Mouse (Mus musculus) gastrocnemius, adult 2 months (tissue): Measurements from ENCODE around the gene Arhgap17. TPM values are rescaled to one million over a fixed set of nuclear protein-coding genes. Genes with fewer than 3 reads are reported as not detected.

Experiments
- DNase-seq: peaks from one replicate; pipeline ENCODE4 v3.0.0; 2022
- H3K27ac ChIP-seq: fragments of 200-600 bp; 2 replicates; pipeline ENCODE4 v1.8.1; 2022; ENCODE audit warnings: mild to moderate bottlenecking
- H3K4me3 ChIP-seq: fragments of 200-600 bp; 2 replicates; pipeline ENCODE4 v1.8.1; 2022; ENCODE audit warnings: mild to moderate bottlenecking, moderate library complexity
- CTCF ChIP-seq: fragments of 200-600 bp; IDR thresholded peaks from 2 replicates; pipeline ENCODE4 v1.8.1; 2022; ENCODE audit warnings: antibody characterized with exemption, mild to moderate bottlenecking, moderate library complexity
- intact Hi-C: fragments of 180-260 bp; cut with DNase I; formaldehyde crosslinking; loops from one replicate; pipeline ENCODE4 v1.15.1; 2025
- total RNA-seq, 2 experiments: library from RNA; stranded (reverse); gene quantifications; 2 replicates each; pipeline ENCODE4 v1.2.3; 2021

Gene Arhgap17
- total RNA-seq, 2 experiments from 2014 or later = 16.4 to 18.5 TPM

DNA sequence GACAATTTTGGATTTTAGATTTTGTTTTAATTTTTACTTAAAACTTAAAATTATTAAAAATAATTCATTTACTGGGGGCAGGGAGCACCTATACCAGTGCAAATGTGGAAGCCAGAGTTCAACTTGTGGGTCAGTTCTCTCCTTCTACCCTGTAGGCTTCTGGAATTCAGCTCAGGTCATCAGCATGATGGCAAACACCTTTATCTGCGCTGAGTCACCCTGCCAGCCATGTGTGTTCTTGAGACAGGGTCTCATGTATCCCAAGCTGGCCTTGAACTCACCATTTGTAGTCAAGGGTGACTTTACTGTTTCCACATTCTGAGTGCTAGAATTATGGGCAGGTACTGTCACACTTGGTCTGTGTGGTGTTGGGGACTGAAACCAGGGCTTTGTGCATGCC lies 45.6 kb downstream of the Arhgap17 start:
- intact Hi-C loops = no loop called here
- no peak for TF ChIP-seq CTCF
- peak; percentile 7 for DNase-seq
- Histone ChIP-seq H3K4me3 (no peak overlapping the region), H3K27ac (no peak overlapping the region)

DNA sequence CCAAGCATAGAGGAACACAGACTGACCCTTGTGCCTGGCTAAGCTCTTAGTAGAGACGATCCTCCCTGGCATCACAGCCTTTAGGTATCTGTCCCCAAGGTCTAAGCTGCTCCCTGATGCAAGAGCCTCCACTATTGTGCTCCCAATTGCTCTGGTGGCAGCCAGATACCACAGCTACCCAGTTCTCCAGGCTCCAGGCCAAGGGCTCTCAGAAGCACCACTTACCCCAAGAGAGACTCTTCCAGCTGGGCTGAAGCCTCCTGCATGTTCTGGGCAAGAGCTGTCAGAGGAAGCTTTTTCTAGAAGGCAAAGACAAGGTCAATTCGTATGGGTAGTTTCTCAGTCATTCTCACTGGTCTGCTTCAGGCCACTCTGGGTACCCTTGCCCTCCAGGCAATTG lies 46.3 kb downstream of the Arhgap17 start:
- peak overlapping the region; percentile 56 for H3K27ac ChIP-seq
- no peak for TF ChIP-seq CTCF
- H3K4me3 ChIP-seq = no peak overlapping the region
- intact Hi-C loops = no loop called here
- DNase-seq = peak; percentile 54

DNA sequence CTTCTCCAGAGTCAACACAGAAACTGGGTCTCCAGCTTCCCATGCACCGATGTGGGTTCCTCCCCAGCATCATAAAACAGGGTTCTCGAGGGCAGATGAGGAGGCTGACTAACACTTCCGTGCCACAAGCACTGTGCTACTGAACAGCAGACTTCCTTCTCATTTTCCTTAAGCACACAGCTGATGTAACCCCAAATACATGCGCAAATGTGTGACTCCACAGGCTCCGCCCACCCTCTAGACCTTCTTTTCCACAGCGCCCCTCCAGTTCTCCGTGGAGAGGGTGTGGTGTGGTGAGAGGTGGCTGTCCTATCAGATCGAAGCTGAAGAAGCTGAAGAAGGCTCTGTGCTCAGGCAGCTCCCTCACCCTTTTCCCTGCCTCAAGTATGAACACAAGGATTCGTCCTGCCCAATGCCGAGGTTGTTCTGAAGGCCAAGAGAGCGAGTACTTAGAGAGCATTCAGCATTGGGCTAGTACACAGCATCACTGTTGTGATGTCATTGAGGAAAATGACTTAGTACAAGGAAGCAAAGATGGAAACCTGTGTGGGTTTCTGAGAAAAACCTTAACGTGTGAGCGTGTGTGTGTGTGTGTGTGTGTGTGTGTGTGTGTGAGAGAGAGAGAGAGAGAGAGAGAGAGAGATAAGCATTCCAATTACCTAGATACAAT lies 47.1 kb downstream of the Arhgap17 start:
- Histone ChIP-seq H3K4me3 (no peak overlapping the region), H3K27ac (no peak overlapping the region)
- no peak for DNase-seq
- no peak for TF ChIP-seq CTCF
- intact Hi-C loops = no loop called here

DNA sequence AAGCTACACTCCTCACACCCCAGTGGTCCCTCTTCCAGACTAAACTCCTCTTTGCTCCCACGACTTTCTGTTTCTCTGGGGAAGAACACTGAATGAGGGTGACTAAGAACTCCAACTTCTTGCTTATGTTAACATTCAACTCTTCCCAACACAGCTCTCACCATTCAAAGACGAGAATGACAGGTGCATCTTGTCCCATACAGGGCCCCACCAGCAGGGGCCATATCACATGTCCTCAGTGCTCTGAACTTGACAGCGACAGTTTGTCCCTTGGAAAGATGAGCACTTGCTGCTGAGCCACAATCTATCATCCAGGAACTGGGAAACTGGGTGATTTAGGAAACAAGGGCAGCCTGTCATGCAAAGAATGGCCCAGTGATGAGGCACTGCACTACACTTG lies 57.0 kb downstream of the Arhgap17 start:
- DNase-seq = no peak
- Histone ChIP-seq H3K4me3 (no peak overlapping the region), H3K27ac (no peak overlapping the region)
- intact Hi-C loops = no loop called here
- TF ChIP-seq CTCF = no peak

DNA sequence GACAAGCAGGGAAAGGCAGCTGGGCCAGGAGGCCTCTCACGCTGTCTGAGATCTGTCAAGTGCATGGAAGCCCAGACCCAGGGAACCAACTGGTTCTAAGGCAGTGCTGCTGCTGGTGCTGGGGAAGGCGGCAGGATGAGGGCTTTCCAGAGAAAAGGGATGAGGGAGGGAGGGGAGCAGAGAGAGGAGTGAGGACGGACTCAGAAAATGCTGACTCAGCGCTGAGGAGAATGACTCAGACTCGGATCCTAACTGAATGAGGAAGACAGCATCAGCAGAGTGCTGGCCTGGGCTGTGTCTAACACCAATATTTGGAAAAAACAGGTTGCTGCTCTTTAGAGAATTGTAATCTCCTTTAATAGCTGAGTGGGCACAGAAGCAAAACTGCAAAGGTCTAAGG lies 57.9 kb downstream of the Arhgap17 start:
- DNase-seq = no peak
- intact Hi-C loops = no loop called here
- no peak overlapping the region for H3K4me3 ChIP-seq
- no peak overlapping the region for H3K27ac ChIP-seq
- no peak for TF ChIP-seq CTCF

DNA sequence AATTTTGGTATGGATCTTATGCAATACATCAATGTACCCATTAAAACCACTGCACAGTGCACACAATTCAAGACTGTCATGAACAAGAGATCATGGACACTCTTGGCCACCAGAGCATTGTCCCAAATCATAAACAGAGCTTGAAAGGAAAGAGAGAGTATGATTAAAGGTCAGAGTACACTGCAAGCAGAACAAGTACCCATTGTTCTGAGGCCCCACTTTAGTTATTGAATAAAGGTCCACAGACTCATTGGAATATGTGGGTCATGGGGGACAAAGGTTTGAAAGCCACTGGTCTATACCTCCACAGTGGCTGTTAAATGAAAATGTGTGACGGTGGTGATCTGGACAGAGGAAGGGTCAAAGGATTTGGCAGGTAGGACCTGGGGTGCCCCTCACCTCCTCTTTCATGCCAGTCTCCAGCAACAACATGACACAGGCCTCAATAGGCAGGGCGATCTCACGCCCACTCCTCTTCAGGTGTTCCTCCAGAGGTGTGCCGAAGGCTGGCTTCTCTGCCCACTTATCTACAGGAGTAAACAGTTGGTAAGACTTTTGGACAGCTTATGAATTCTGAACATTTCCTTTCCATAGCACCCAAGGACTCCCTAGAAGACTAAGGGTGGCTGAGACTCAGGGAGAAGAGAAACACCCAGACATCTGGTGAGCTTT lies 61.7 kb downstream of the Arhgap17 start:
- intact Hi-C loops = loop anchor here (10.0 kb wide), 1 partner anchor 157 kb away; the partner anchor contains the start of gene Aqp8
- no peak for DNase-seq
- Histone ChIP-seq H3K4me3 (no peak overlapping the region), H3K27ac (no peak overlapping the region)
- no peak for TF ChIP-seq CTCF

DNA sequence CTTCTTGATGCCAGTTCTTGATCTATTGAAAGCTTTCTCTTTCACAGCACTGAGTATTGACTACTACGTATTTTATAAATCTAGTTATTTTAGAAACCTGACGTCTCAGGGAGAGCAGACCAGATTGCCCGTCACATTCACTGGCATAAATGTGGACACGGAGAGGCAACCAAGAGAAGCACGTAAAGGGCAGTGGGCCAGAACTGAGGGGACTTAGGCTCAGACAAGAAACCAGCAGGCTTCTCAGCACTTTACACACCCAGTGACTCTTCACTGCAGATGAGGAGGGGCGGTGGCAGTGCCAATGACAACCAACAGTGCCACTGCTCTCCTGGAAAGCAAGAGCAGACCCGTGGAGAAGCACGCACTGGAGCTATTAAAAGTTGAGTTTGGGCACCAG lies 62.5 kb downstream of the Arhgap17 start:
- Histone ChIP-seq H3K27ac (no peak overlapping the region), H3K4me3 (no peak overlapping the region)
- no peak for TF ChIP-seq CTCF
- no peak for DNase-seq
- intact Hi-C loops = loop anchor here (10.0 kb wide), 1 partner anchor 158 kb away; the partner anchor contains the start of gene Aqp8

DNA sequence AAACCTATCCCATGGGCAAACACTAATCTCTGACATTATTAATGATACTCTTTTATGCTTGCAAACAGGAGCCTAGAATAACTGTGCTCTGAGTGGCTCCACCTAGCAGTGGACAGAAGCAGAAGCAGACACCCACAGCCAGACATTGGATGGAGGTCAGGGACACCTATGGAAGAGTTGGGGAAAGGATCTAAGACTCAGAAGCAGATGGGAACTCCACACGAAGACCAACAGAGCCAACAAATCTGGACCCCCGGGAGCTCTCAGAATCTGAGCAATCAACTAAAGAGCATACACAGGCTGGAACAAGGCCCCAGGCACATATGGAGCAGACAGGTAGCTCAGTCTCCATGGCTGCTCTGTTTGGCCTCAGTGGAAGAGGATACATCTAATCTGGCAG lies 64.3 kb downstream of the Arhgap17 start:
- no peak for DNase-seq
- Histone ChIP-seq H3K4me3 (no peak overlapping the region), H3K27ac (no peak overlapping the region)
- intact Hi-C loops = loop anchor here (10.0 kb wide), 1 partner anchor 159 kb away; the partner anchor contains the start of gene Aqp8
- no peak for TF ChIP-seq CTCF

DNA sequence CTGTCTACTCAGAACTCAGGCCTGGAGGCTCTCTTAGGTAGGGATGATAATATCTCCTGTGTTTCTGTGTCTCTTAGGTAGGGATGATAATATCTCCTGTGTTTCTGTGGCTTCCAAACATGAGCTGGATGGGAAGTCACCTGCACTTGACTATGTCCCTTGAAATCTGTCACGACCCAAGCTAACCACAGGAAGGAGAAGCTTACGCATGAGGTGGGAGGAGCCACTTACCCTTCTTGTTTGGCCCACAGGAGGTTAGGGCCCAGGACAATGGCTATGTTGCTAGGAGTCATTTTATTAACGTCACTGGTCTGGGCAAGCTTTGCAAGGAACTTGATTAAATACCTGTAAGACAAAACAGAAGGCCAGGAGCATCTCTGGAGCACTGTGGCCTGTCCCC lies 69.5 kb downstream of the Arhgap17 start:
- no peak overlapping the region for H3K27ac ChIP-seq
- intact Hi-C loops = loop anchor here (10.0 kb wide), 1 partner anchor 165 kb away; the partner anchor contains the start of gene Aqp8
- no peak overlapping the region for H3K4me3 ChIP-seq
- DNase-seq = no peak
- TF ChIP-seq CTCF = no peak

DNA sequence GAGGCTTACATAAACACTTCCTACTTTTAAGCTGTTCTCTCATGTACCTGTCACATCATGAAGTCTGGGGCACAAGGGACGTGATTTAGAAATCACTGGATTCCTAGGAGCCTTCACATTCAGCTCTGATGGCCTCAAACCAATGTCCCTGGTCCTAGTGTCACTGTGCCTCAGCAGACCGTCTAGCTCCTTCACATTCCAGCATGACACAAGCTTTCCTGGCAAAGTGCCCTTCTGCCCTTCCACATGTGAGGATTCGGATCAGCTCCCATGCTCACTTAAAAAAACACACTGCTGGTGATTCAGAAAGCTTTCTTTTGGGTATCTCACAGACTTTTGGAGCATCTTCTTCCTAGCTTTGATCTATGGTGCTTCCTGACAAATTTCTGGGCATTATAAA lies 71.5 kb downstream of the Arhgap17 start:
- H3K4me3 ChIP-seq = no peak overlapping the region
- intact Hi-C loops = no loop called here
- DNase-seq = peak; percentile 57
- H3K27ac ChIP-seq = no peak overlapping the region
- no peak for TF ChIP-seq CTCF

DNA sequence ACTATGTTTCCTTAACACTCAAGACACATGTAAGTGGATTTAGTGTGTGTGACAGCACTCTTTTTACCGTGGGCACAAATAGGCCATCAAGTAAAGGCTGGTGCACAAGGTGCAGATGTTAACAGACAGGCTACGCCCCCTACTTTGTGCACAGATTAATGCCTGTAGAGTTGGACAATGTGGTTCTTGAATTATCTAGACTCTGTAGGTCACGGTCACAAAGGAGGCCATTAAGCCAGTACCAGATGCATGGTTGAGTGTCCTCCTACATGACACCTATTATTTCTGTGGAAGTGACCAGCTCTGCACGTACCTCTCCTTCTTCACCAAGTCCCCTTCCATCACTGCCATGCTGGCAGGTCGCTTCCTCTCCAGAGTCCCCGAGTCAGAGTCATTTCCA lies 73.6 kb downstream of the Arhgap17 start:
- Histone ChIP-seq H3K27ac (no peak overlapping the region), H3K4me3 (no peak overlapping the region)
- intact Hi-C loops = no loop called here
- DNase-seq = no peak
- TF ChIP-seq CTCF = no peak

DNA sequence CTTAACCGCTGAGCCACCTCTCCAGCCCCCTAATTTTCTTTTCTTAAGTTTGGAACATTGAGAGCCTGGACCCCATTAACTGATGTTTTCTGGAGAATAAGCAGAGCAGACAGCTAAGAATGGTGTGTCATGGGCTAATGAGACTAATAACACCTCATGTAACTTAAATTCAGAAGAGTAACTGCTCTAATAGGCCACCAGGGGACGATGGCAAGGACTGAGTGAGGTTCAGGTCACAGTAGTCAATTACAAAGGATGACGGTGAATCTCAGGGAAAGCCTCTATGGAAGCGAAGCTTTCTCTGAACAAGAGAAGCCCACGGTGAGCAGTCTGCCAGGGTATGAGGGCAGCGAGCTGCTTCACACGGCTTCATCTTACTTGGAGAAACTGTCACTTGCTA lies 74.3 kb downstream of the Arhgap17 start:
- Histone ChIP-seq H3K4me3 (no peak overlapping the region), H3K27ac (no peak overlapping the region)
- intact Hi-C loops = no loop called here
- DNase-seq = no peak
- TF ChIP-seq CTCF = no peak

DNA sequence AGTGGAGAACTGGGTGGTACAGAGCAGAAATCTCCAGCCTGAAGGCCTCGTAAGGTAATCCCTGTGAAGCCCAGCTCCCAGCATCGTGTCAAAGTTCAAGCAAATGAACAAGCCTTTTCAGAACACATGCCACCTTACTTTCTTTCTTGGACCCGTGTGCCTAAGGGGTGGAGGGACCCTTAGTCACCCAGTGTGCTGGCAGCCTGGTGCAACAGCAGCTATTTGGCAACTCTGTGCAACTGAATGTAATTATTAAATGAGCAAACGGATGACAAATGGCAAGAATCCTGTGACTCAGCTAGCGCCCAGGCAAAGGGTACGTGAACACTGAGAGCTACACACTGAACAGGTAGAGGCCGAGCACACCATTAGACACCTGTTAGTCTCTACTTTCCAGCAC lies 75.8 kb downstream of the Arhgap17 start:
- intact Hi-C loops = no loop called here
- H3K27ac ChIP-seq = no peak overlapping the region
- H3K4me3 ChIP-seq = no peak overlapping the region
- no peak for TF ChIP-seq CTCF
- DNase-seq = no peak

DNA sequence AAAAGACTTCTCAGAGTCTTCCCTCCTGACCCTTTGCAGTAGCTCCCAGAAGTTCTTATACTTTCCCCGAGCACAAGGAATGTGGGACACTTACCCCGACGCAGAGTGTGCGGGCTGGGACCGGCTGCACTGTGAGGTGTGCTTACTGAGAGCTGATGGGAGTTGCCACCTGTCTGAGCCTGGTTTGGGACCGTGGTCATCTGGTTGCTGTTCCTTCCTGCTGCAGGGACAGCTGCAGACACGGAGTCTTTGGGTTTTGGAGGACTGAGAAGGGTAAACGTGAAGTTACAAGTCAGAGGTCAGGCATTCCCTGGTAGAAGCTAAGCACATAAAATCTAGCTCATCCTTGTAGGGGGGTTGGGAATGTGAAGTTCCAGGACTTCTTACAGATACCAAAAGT lies 77.8 kb downstream of the Arhgap17 start:
- intact Hi-C loops = no loop called here
- no peak for TF ChIP-seq CTCF
- H3K4me3 ChIP-seq = no peak overlapping the region
- DNase-seq = no peak
- H3K27ac ChIP-seq = no peak overlapping the region
